ENCODE assay signal across 8 mouse cellular contexts in the genomic region with DNA sequence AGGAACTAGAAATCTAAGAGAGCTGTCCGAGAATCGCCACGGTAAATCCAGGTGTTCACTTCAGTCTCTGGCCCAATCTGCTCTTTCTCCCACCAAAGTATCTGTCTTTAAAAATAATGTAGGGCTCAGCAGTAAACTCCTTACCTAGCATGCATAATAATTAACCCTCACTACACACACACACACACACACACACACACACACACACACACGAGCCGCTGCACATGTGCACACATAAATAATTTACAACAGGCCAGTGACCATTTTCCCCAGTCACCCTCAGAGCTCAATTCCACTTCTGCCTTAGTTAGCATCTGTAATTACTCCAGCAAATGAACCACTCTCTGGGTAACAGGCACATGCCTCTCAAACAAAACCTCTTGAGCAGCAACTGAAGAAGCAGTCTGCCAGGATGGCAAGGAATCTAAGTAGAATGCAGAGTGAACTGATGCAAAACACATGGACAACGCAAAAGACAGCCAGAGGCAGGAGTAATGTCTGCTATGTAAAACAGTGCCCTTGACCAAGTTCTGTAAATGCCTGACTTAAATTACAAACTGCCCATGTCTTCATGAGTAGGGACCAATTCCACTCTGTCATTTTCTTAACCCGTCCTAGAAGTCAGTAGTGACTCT. TPM values are rescaled to one million over a fixed set of nuclear protein-coding genes. Genes with fewer than 3 reads are reported as not detected.
A peak's percentile ranks its signal among the peaks of the same experiment; 100 is the strongest.
DNase-seq lines count a peak whose midpoint lies in the region; ATAC-seq and TF ChIP-seq lines count a peak whose summit lies in the region.

No protein-coding gene starts in this region.

- no peak for TF ChIP-seq POLR2A in cortical plate, adult 2 months (IDR thresholded peaks at IDR 0.05; ENCODE audit: extremely low read depth, insufficient read depth, low read length)

- no peaks in the 10 kb centered on the region for H3K9me3 ChIP-seq in heart, embryonic 11.5 days (replicated peaks; ENCODE audit: control insufficient read depth, low read length)
- H3K9me3 ChIP-seq in midbrain, embryonic 13.5 days: no peaks in the 10 kb centered on the region

- peak overlapping the region; percentile 86; the same call in 1 of the 2 replicates for H3K27ac ChIP-seq in heart, embryonic 11.5 days (ENCODE audit: low read depth, low read length)
- no peak overlapping the region for H3K27ac ChIP-seq in cortical plate, adult 2 months (ENCODE audit: insufficient read depth, low read length)
- H3K27ac ChIP-seq in midbrain, embryonic 13.5 days: no peak overlapping the region

- peaks cover 9% of the 10 kb centered on the region for H3K4me1 ChIP-seq in heart, embryonic 11.5 days (ENCODE audit: control insufficient read depth, insufficient read depth, low read length)
- peaks cover 2% of the 10 kb centered on the region; the same call in 1 of the 2 replicates for H3K4me1 ChIP-seq in cortical plate, adult 2 months (ENCODE audit: control insufficient read depth, insufficient read depth, low read length)
- H3K4me1 ChIP-seq in midbrain, embryonic 13.5 days (replicated peaks): peaks cover 19% of the 10 kb centered on the region

- peak overlapping the region; percentile 83 for H3K9ac ChIP-seq in heart, embryonic 11.5 days (ENCODE audit: low read depth, low read length)
- H3K9ac ChIP-seq in midbrain, embryonic 13.5 days (replicated peaks): 0 out of 2 replicates have a peak overlapping the region, but pooled peaks have one; percentile 68

- no peaks in the 10 kb centered on the region for H3K36me3 ChIP-seq in heart, embryonic 11.5 days (ENCODE audit: control insufficient read depth, insufficient read depth, low read length)
- peaks cover 7% of the 10 kb centered on the region; the same call in 1 of the 2 replicates for H3K36me3 ChIP-seq in midbrain, embryonic 13.5 days

- peak overlapping the region; percentile 72 for H3K4me3 ChIP-seq in heart, embryonic 11.5 days (ENCODE audit: low read depth, low read length)
- H3K4me3 ChIP-seq in cortical plate, adult 2 months (ENCODE audit: insufficient read depth, low read length): peak overlapping the region; percentile 58; the same call in 1 of the 2 replicates
- H3K4me3 ChIP-seq in midbrain, embryonic 13.5 days (replicated peaks): peak overlapping the region; percentile 69

- no peak for TF ChIP-seq CTCF in cortical plate, adult 2 months (IDR thresholded peaks at IDR 0.05; ENCODE audit: extremely low read depth, insufficient read depth, low read length)

- H3K4me2 ChIP-seq in heart, embryonic 11.5 days: peak overlapping the region; percentile 76
- H3K4me2 ChIP-seq in midbrain, embryonic 13.5 days (replicated peaks): peak overlapping the region; percentile 69

- WGBS in heart, embryonic 11.5 days (ENCODE audit: insufficient replicate concordance): 77% methylated on average over 7 of the region's 7 CpGs
- WGBS in midbrain, embryonic 13.5 days: 78% methylated on average over 7 of the region's 7 CpGs

- no peak for DNase-seq in heart, postnatal 25 days (ENCODE audit: low spot score)
- DNase-seq in kidney, adult 18-20 months: peak; percentile 20
- no peak for DNase-seq in gastrocnemius, adult 8-10 months (ENCODE audit: low spot score in 2 of 2)
- no peak for DNase-seq in ovary, adult 18-20 months (ENCODE audit: low spot score)

- intact Hi-C loops in heart, postnatal 25 days (cut with DNase I): no loop called here

- no peaks in the 10 kb centered on the region for H3K27me3 ChIP-seq in heart, embryonic 11.5 days (ENCODE audit: control insufficient read depth, insufficient read depth, low read length)
- H3K27me3 ChIP-seq in midbrain, embryonic 13.5 days: no peaks in the 10 kb centered on the region

- no peak for ATAC-seq in heart, embryonic 11.5 days (replicated peaks; ENCODE audit: insufficient number of reproducible peaks, low FRiP score, low TSS enrichment)
- ATAC-seq in midbrain, embryonic 13.5 days: no peak
- ATAC-seq in megakaryocyte-erythroid progenitor cell, adult 5-6 weeks (replicated peaks; ENCODE audit: low FRiP score, low TSS enrichment, poor library complexity, severe bottlenecking): no peak

RNA-seq across cellular contexts. Expression of a gene that starts 1.3 kb away (rescaled TPM):
- 86.7 and 118 TPM in 2 replicates for polyA plus RNA-seq in heart, embryonic 11.5 days (2014; fragmentation: Nextera tagmentation; extraction: Ambion mirVana)
- 100 to 1,000 TPM; 248 to 268 TPM for total RNA-seq in heart, postnatal 25 days (2021)
- polyA plus RNA-seq in cortical plate, adult 2 months (2012; rRNA removed): 54.9 and 60.4 TPM in 2 replicates
- 55.7 and 64.9 TPM in 2 replicates for polyA plus RNA-seq in midbrain, embryonic 13.5 days (2015; fragmentation: Nextera tagmentation; extraction: Ambion mirVana)
- total RNA-seq in gastrocnemius, adult 8-10 months (2022): 100 to 1,000 TPM; 154 to 182 (median 168) TPM
- 33.6 and 42.4 TPM in 2 replicates for total RNA-seq in megakaryocyte-erythroid progenitor cell, adult 5-6 weeks (2014; fragmentation: Nextera tagmentation)
- total RNA-seq in megakaryocyte-erythroid progenitor cell, adult 5-6 weeks (2017): 63.6 and 72.4 TPM in 2 replicates

RNA-seq across cellular contexts. Expression of a gene that starts 11.7 kb away (rescaled TPM):
- polyA plus RNA-seq in heart, embryonic 11.5 days (2014; fragmentation: Nextera tagmentation; extraction: Ambion mirVana): not detected in 2 replicates
- not detected for total RNA-seq in heart, postnatal 25 days (2021)
- not detected in 2 replicates for polyA plus RNA-seq in cortical plate, adult 2 months (2012; rRNA removed)
- not detected in 2 replicates for polyA plus RNA-seq in midbrain, embryonic 13.5 days (2015; fragmentation: Nextera tagmentation; extraction: Ambion mirVana)
- total RNA-seq in gastrocnemius, adult 8-10 months (2022): not detected
- not detected in 2 replicates for total RNA-seq in megakaryocyte-erythroid progenitor cell, adult 5-6 weeks (2014; fragmentation: Nextera tagmentation)
- not detected in 2 replicates for total RNA-seq in megakaryocyte-erythroid progenitor cell, adult 5-6 weeks (2017)

RNA-seq across cellular contexts. Expression of a gene that starts 16.3 kb away (rescaled TPM):
- polyA plus RNA-seq in heart, embryonic 11.5 days (2014; fragmentation: Nextera tagmentation; extraction: Ambion mirVana): 0.36 and 0.63 TPM in 2 replicates
- total RNA-seq in heart, postnatal 25 days (2021): not detected
- 0.17 and 0.36 TPM in 2 replicates for polyA plus RNA-seq in cortical plate, adult 2 months (2012; rRNA removed)
- 0.71 and 1.1 TPM in 2 replicates for polyA plus RNA-seq in midbrain, embryonic 13.5 days (2015; fragmentation: Nextera tagmentation; extraction: Ambion mirVana)
- total RNA-seq in gastrocnemius, adult 8-10 months (2022): under 1 TPM in 2 of 4 experiments, not detected in 2; 0.16 to 0.19 TPM
- total RNA-seq in megakaryocyte-erythroid progenitor cell, adult 5-6 weeks (2014; fragmentation: Nextera tagmentation): not detected in 2 replicates
- total RNA-seq in megakaryocyte-erythroid progenitor cell, adult 5-6 weeks (2017): not detected in 2 replicates

RNA-seq across cellular contexts. Expression of a gene that starts 27.4 kb away (rescaled TPM):
- 6.4 and 12.3 TPM in 2 replicates for polyA plus RNA-seq in heart, embryonic 11.5 days (2014; fragmentation: Nextera tagmentation; extraction: Ambion mirVana)
- 1 to 10 TPM; 4.9 to 5.7 TPM for total RNA-seq in heart, postnatal 25 days (2021)
- polyA plus RNA-seq in cortical plate, adult 2 months (2012; rRNA removed): 15.9 and 16.8 TPM in 2 replicates
- polyA plus RNA-seq in midbrain, embryonic 13.5 days (2015; fragmentation: Nextera tagmentation; extraction: Ambion mirVana): 17.3 and 21.2 TPM in 2 replicates
- total RNA-seq in gastrocnemius, adult 8-10 months (2022): 1 to 10 TPM; 4.1 to 4.5 (median 4.2) TPM
- 22.0 and 26.1 TPM in 2 replicates for total RNA-seq in megakaryocyte-erythroid progenitor cell, adult 5-6 weeks (2014; fragmentation: Nextera tagmentation)
- 23.9 and 27.9 TPM in 2 replicates for total RNA-seq in megakaryocyte-erythroid progenitor cell, adult 5-6 weeks (2017)
